Mouse (Mus musculus): ENCODE measurements around the gene Shpk. TPM values are rescaled to one million over a fixed set of nuclear protein-coding genes. Genes with fewer than 3 reads are reported as not detected.

Shpk gene
- polyA plus RNA-seq, 1 experiment from 2014 or later: 1.0 TPM

- WGBS: 87% methylated on average over 6 of the region's 6 CpGs
- H3K9ac ChIP-seq (ENCODE audit: low read length): no peak overlapping the region
- no peak for DNase-seq (ENCODE audit: low spot score)
- ATAC-seq (ENCODE audit: insufficient number of reproducible peaks, low FRiP score, low TSS enrichment, low read depth): no peak
- H3K36me3 ChIP-seq (ENCODE audit: control insufficient read depth, insufficient read depth, low read length): peaks cover 5% of the 10 kb centered on the region; the same call in 1 of the 2 replicates
- H3K4me1 ChIP-seq (ENCODE audit: control insufficient read depth, insufficient read depth, low read length): no peaks in the 10 kb centered on the region
- no peak overlapping the region for H3K27ac ChIP-seq (replicated peaks; ENCODE audit: low read depth, low read length)
- H3K4me3 ChIP-seq (ENCODE audit: low read depth, low read length): no peak overlapping the region
- no peaks in the 10 kb centered on the region for H3K27me3 ChIP-seq (ENCODE audit: control insufficient read depth, insufficient read depth, low read length)
- no peak overlapping the region for H3K4me2 ChIP-seq (ENCODE audit: low read depth, severe bottlenecking)
- no peaks in the 10 kb centered on the region for H3K9me3 ChIP-seq (ENCODE audit: control insufficient read depth, low read length)
Observed at GRCm38 (mm10) chr11:73187231-73187630, 12.0 kb upstream of the Shpk start.

- WGBS: 68% methylated on average over 6 of the region's 6 CpGs
- H3K27ac ChIP-seq (replicated peaks; ENCODE audit: low read depth, low read length): no peak overlapping the region
- no peaks in the 10 kb centered on the region for H3K36me3 ChIP-seq (ENCODE audit: control insufficient read depth, insufficient read depth, low read length)
- H3K4me3 ChIP-seq (ENCODE audit: low read depth, low read length): no peak overlapping the region
- H3K4me1 ChIP-seq (ENCODE audit: control insufficient read depth, insufficient read depth, low read length): no peaks in the 10 kb centered on the region
- no peak overlapping the region for H3K9ac ChIP-seq (ENCODE audit: low read length)
- H3K9me3 ChIP-seq (ENCODE audit: control insufficient read depth, low read length): no peaks in the 10 kb centered on the region
- no peak for ATAC-seq (ENCODE audit: insufficient number of reproducible peaks, low FRiP score, low TSS enrichment, low read depth)
- DNase-seq (ENCODE audit: low spot score): no peak
- no peaks in the 10 kb centered on the region for H3K27me3 ChIP-seq (ENCODE audit: control insufficient read depth, insufficient read depth, low read length)
- H3K4me2 ChIP-seq (ENCODE audit: low read depth, severe bottlenecking): no peak overlapping the region
Observed at GRCm38 (mm10) chr11:73193047-73193446, 6.2 kb upstream of the Shpk start.

GRCm38 (mm10) chr11:73194444-73194843 lies 4.8 kb upstream of the Shpk start:
- no peaks in the 10 kb centered on the region for H3K9me3 ChIP-seq (ENCODE audit: control insufficient read depth, low read length)
- H3K27me3 ChIP-seq (ENCODE audit: control insufficient read depth, insufficient read depth, low read length): no peaks in the 10 kb centered on the region
- no peaks in the 10 kb centered on the region for H3K36me3 ChIP-seq (ENCODE audit: control insufficient read depth, insufficient read depth, low read length)
- DNase-seq (ENCODE audit: low spot score) (no peak), ATAC-seq (ENCODE audit: insufficient number of reproducible peaks, low FRiP score, low TSS enrichment, low read depth) (no peak)
- H3K27ac ChIP-seq (replicated peaks; ENCODE audit: low read depth, low read length): no peak overlapping the region
- no peak overlapping the region for H3K4me3 ChIP-seq (ENCODE audit: low read depth, low read length)
- no peak overlapping the region for H3K9ac ChIP-seq (ENCODE audit: low read length)
- 82% methylated on average over 2 of the region's 2 CpGs for WGBS
- H3K4me2 ChIP-seq (ENCODE audit: low read depth, severe bottlenecking): no peak overlapping the region
- no peaks in the 10 kb centered on the region for H3K4me1 ChIP-seq (ENCODE audit: control insufficient read depth, insufficient read depth, low read length)

- Histone ChIP-seq H3K4me2 (ENCODE audit: low read depth, severe bottlenecking) (peak overlapping the region; percentile 76), H3K27ac (replicated peaks; ENCODE audit: low read depth, low read length) (no peak overlapping the region), H3K4me1 (ENCODE audit: control insufficient read depth, insufficient read depth, low read length) (no peaks in the 10 kb centered on the region), H3K36me3 (ENCODE audit: control insufficient read depth, insufficient read depth, low read length) (no peaks in the 10 kb centered on the region), H3K9ac (ENCODE audit: low read length) (no peak overlapping the region), H3K27me3 (ENCODE audit: control insufficient read depth, insufficient read depth, low read length) (no peaks in the 10 kb centered on the region), H3K9me3 (ENCODE audit: control insufficient read depth, low read length) (no peaks in the 10 kb centered on the region), H3K4me3 (ENCODE audit: low read depth, low read length) (peak overlapping the region; percentile 58)
- ATAC-seq (ENCODE audit: insufficient number of reproducible peaks, low FRiP score, low TSS enrichment, low read depth) (no peak), DNase-seq (ENCODE audit: low spot score) (no peak)
- WGBS: 7% methylated on average over 1 of the region's 1 CpGs
Observed at GRCm38 (mm10) chr11:73198190-73198589, 1.1 kb upstream of the Shpk start.

- no peaks in the 10 kb centered on the region for H3K36me3 ChIP-seq (ENCODE audit: control insufficient read depth, insufficient read depth, low read length)
- no peaks in the 10 kb centered on the region for H3K9me3 ChIP-seq (ENCODE audit: control insufficient read depth, low read length)
- H3K4me1 ChIP-seq (ENCODE audit: control insufficient read depth, insufficient read depth, low read length): no peaks in the 10 kb centered on the region
- peak within 1 kb of the TSS; percentile 64 for H3K9ac ChIP-seq (ENCODE audit: low read length)
- peak within 1 kb of the TSS; percentile 58 for H3K4me3 ChIP-seq (ENCODE audit: low read depth, low read length)
- no peaks in the 10 kb centered on the region for H3K27me3 ChIP-seq (ENCODE audit: control insufficient read depth, insufficient read depth, low read length)
- DNase-seq (ENCODE audit: low spot score) (peak; percentile 80), ATAC-seq (ENCODE audit: insufficient number of reproducible peaks, low FRiP score, low TSS enrichment, low read depth) (peak; percentile 95)
- H3K4me2 ChIP-seq (ENCODE audit: low read depth, severe bottlenecking): peak within 1 kb of the TSS; percentile 76
- H3K27ac ChIP-seq (replicated peaks; ENCODE audit: low read depth, low read length): no peak within 1 kb of the TSS
- 2% methylated on average over 22 of the region's 22 CpGs for WGBS
Observed at GRCm38 (mm10) chr11:73198603-73199229, 544 bp upstream of the Shpk start, which contains the start of gene Ctns. TSS of gene Ctns (minus strand) at chr11:73199042.

GRCm38 (mm10) chr11:73199879-73200278 lies 619 bp downstream of the Shpk start:
- Histone ChIP-seq H3K4me2 (ENCODE audit: low read depth, severe bottlenecking) (peak overlapping the region; percentile 76), H3K27me3 (ENCODE audit: control insufficient read depth, insufficient read depth, low read length) (no peaks in the 10 kb centered on the region), H3K27ac (replicated peaks; ENCODE audit: low read depth, low read length) (no peak overlapping the region), H3K9me3 (ENCODE audit: control insufficient read depth, low read length) (no peaks in the 10 kb centered on the region), H3K4me3 (ENCODE audit: low read depth, low read length) (peak overlapping the region; percentile 58), H3K9ac (ENCODE audit: low read length) (peak overlapping the region; percentile 46), H3K36me3 (ENCODE audit: control insufficient read depth, insufficient read depth, low read length) (no peaks in the 10 kb centered on the region), H3K4me1 (ENCODE audit: control insufficient read depth, insufficient read depth, low read length) (no peaks in the 10 kb centered on the region)
- ATAC-seq (ENCODE audit: insufficient number of reproducible peaks, low FRiP score, low TSS enrichment, low read depth): no peak
- no peak for DNase-seq (ENCODE audit: low spot score)
- 3% methylated on average over 12 of the region's 12 CpGs for WGBS

GRCm38 (mm10) chr11:73201021-73201420 lies 1.8 kb downstream of the Shpk start:
- no peak overlapping the region for H3K9ac ChIP-seq (ENCODE audit: low read length)
- no peak overlapping the region for H3K4me2 ChIP-seq (ENCODE audit: low read depth, severe bottlenecking)
- H3K9me3 ChIP-seq (ENCODE audit: control insufficient read depth, low read length): no peaks in the 10 kb centered on the region
- no peak overlapping the region for H3K27ac ChIP-seq (replicated peaks; ENCODE audit: low read depth, low read length)
- no peak for ATAC-seq (ENCODE audit: insufficient number of reproducible peaks, low FRiP score, low TSS enrichment, low read depth)
- no peak for DNase-seq (ENCODE audit: low spot score)
- H3K36me3 ChIP-seq (ENCODE audit: control insufficient read depth, insufficient read depth, low read length): no peaks in the 10 kb centered on the region
- H3K4me3 ChIP-seq (ENCODE audit: low read depth, low read length): no peak overlapping the region
- WGBS: 82% methylated on average over 2 of the region's 2 CpGs
- H3K27me3 ChIP-seq (ENCODE audit: control insufficient read depth, insufficient read depth, low read length): no peaks in the 10 kb centered on the region
- no peaks in the 10 kb centered on the region for H3K4me1 ChIP-seq (ENCODE audit: control insufficient read depth, insufficient read depth, low read length)

GRCm38 (mm10) chr11:73201597-73201996 lies 2.3 kb downstream of the Shpk start:
- no peak for ATAC-seq (ENCODE audit: insufficient number of reproducible peaks, low FRiP score, low TSS enrichment, low read depth)
- no peak overlapping the region for H3K9ac ChIP-seq (ENCODE audit: low read length)
- WGBS: 36% methylated on average over 4 of the region's 4 CpGs
- no peaks in the 10 kb centered on the region for H3K27me3 ChIP-seq (ENCODE audit: control insufficient read depth, insufficient read depth, low read length)
- DNase-seq (ENCODE audit: low spot score): no peak
- H3K36me3 ChIP-seq (ENCODE audit: control insufficient read depth, insufficient read depth, low read length): no peaks in the 10 kb centered on the region
- no peaks in the 10 kb centered on the region for H3K9me3 ChIP-seq (ENCODE audit: control insufficient read depth, low read length)
- H3K27ac ChIP-seq (replicated peaks; ENCODE audit: low read depth, low read length): no peak overlapping the region
- H3K4me2 ChIP-seq (ENCODE audit: low read depth, severe bottlenecking): no peak overlapping the region
- H3K4me1 ChIP-seq (ENCODE audit: control insufficient read depth, insufficient read depth, low read length): no peaks in the 10 kb centered on the region
- no peak overlapping the region for H3K4me3 ChIP-seq (ENCODE audit: low read depth, low read length)

GRCm38 (mm10) chr11:73203895-73204294 lies 4.6 kb downstream of the Shpk start:
- no peak overlapping the region for H3K4me3 ChIP-seq (ENCODE audit: low read depth, low read length)
- DNase-seq (ENCODE audit: low spot score) (no peak), ATAC-seq (ENCODE audit: insufficient number of reproducible peaks, low FRiP score, low TSS enrichment, low read depth) (no peak)
- no peak overlapping the region for H3K4me2 ChIP-seq (ENCODE audit: low read depth, severe bottlenecking)
- no peak overlapping the region for H3K9ac ChIP-seq (ENCODE audit: low read length)
- no peaks in the 10 kb centered on the region for H3K4me1 ChIP-seq (ENCODE audit: control insufficient read depth, insufficient read depth, low read length)
- H3K36me3 ChIP-seq (ENCODE audit: control insufficient read depth, insufficient read depth, low read length): no peaks in the 10 kb centered on the region
- H3K27me3 ChIP-seq (ENCODE audit: control insufficient read depth, insufficient read depth, low read length): no peaks in the 10 kb centered on the region
- WGBS: 88% methylated on average over 8 of the region's 8 CpGs
- no peaks in the 10 kb centered on the region for H3K9me3 ChIP-seq (ENCODE audit: control insufficient read depth, low read length)
- no peak overlapping the region for H3K27ac ChIP-seq (replicated peaks; ENCODE audit: low read depth, low read length)
